Mouse (Mus musculus): ENCODE measurements around the gene Chaf1b.

- no peak for TF ChIP-seq POLR2A (IDR thresholded peaks at IDR 0.05; ENCODE audit: low read depth, low read length)
- TF ChIP-seq CTCF (IDR thresholded peaks at IDR 0.05; ENCODE audit: extremely low read depth, insufficient read length, insufficient replicate concordance, low read depth, low read length) = no peak
These were observed 39.2 kb downstream of the Chaf1b start for GRCm38 (mm10) chr16:93922835-93923389.
